Mouse (Mus musculus): Measurements from ENCODE around the gene Spryd3.

Gene Spryd3

DNA sequence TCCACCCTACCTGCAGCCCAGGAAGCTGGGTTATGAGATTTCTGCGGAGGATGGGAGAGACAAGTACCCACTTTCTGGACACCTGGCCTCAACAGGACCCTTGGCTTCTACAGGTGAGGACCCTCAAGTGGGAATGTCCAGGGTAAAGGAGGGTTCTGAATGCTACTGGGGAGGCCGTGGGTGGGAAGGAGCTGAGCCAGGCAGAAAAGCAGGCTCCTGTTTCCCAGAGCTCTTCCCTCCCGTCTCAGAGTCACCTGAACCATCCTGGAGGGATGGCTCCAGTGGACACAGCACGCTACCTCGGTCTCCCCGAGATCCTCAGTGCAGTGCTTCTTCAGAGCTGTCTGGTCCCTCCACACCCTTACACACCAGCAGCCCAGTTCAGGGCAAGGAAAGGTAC, 23.9 kb downstream of the Spryd3 start:
- DNase-seq (ENCODE audit: low spot score), result no peak

DNA sequence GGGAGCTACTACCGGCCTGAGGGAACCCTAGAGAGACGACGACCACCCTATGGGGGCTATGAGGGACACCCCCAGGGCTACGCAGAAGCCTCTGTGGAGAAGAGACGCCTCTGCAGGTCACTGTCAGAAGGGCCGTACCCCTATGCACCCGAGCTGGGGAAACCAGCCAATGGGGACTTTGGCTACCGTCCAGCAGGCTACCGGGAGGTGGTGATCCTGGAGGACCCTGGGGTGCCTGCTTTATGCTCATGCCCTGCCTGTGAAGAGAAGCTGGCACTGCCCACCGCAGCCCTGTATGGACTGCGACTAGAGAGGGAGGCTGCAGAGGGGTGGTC, 24.6 kb downstream of the Spryd3 start:
- DNase-seq (ENCODE audit: low spot score), result no peak

DNA sequence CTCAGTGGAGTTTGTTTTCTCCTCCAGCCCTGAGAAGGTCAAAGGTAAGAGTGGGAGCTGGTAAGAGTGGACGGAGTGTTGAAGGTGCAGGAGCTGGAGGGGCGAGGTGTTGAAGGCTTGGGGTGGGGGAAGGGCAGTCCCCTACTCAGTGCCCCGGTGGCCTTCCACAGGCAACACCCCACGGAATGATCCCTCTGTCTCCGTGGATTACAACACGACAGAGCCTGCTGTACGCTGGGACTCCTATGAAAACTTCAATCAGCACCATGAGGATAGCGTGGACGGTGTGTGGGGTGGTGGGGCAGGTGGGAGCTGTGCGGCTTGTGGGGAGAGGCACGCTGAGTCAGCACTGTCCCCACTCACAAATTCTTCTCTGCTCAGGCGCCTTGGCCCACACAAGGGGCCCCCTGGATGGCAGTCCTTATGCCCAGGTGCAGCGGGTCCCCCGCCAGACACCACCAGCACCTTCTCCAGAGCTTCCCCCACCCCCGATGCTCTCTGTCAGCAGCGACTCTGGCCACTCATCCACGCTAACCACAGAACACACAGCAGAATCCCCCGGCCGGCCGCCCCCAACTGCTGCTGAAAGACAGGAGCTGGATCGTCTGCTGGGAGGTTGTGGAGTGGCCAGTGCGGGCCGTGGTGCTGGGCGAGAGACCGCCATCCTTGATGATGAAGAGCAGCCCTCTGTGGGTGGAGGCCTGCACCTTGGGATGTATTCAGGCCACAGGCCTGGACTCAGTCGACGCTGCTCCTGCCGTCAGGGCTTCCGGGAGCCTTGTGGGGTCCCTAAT, 25.1 kb downstream of the Spryd3 start:
- no peak for DNase-seq (ENCODE audit: low spot score)

DNA sequence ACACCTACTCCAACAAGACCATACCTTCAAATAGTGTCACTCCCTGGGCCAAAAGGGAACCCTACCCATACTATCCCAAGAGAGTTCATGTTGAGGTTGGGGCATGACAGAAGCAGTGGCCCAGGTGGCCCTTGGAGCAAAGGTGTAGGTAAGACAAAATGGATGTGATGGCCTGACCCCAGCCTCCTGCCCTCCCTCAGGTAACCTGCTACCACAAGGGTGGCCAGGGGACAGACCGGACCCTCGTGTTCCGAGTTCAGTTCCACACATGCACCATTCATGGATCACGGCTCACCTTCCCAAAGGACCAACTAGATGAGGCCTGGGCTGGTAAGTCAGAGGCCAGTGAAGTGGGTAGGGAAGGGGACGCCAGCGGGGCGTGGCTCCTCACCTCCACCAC, 25.8 kb downstream of the Spryd3 start:
- no peak for DNase-seq (ENCODE audit: low spot score)

DNA sequence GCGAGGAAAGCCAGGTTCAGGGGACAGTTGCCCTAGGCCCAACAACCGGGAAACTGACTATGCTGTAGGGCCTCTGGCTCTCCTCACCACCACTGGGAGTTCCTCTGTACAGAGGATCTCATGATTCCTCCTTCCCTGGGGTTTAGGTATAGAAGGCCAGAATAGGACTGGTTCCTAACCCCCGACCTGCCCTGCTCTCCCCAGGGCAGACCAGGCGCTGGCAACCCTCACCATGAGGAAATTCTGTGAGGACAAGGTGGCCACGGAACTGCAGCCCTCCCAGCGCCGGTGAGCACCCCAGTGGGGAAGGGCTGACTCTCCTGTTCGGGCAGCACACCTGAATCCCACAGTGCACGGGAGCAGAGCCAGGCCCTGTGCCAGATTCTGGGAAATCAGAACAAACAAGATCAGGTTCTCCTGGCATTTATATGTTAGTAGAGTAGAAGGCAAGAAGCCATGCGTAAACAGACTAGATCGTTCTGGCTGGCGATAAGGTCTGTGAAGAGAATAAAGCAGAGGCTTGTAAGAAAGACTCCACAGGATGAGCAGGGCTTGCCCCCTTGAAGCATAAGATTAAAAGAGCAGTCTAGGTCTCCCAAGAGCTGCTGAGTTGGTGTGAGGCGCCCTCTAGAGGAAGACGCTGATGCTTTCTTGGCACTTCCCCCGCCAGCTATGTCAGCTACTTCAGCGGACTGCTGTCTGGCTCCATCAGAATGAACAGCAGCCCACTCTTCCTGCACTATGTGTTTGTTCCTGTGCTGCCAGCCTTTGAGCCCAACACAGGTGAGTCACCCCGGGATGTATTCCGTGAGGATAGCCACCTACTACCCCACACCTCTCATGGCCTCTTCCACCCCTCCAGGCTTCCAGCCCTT, 27.1 kb downstream of the Spryd3 start:
- DNase-seq (ENCODE audit: low spot score), result peak; percentile 90

DNA sequence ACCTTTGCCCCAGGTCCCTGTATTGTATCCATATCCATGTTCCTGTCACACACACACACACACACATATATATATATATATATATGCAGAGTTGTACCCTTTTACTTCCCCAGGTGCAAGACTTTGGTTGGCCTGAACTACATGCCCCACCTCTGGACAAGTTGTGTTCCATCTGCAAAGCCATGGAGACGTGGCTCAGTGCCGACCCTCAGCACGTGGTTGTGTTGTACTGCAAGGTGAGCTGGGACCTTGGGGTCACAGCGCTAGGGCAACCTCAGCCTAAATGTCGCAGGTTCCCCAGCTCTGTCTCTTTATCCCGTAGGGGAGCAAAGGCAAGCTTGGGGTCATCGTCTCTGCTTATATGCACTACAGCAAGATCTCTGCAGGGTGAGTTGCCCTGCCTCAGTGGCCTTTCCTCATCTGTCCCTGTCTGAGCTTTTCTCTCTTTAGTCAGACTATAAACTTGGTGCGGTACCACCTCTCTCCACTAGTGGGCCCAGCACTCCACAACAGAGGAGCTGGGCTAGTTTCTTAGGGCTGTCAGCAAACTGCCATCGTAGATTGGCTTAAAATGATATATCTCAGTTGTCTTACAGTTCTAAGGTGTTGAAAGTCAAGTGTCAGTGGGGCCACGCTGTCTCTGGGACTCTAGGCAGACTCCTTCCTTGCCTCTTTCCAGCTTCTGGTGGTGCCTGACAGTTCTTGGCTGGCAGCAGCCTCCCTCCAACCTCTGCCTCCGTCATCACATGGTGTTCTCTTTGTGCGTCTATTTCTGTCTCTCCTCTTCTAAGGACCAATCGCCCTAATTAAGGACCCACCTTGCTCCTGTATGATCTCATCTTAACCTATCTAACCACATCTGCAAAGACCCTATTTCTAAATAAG, 28.1 kb downstream of the Spryd3 start:
- DNase-seq (ENCODE audit: low spot score), result peak; percentile 77

DNA sequence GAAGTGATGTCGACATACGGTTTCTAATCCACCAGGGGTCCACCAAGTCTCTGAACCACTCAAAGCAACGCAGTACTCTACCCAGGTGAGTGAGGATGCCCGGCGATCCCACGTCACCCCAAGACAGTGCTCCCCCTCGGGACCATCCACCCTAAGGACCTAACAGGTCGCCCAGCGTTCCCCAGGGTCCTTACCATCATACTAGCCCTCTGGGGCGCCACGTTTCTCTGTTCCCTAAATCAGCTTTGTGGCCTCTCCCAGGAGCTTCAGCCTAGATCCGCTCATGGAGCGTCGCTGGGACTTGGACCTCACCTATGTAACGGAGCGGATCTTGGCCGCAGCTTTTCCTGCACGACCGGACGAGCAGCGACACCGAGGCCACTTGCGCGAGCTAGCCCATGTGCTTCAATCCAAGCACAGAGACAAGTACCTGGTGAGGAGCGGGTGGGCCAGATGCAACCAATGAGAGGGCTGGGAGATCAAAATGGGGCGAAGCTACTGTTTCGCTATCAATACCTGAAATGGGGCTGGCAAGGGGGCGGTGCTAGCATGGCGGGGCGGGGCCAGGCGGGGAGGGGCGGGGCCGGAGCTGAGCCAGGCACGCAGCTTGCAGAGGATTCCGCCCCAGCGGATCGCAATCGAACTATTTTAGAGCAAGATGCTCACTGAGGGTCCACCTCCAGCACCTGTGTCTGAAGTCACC, 29.1 kb downstream of the Spryd3 start:
- DNase-seq (ENCODE audit: low spot score), result no peak

DNA sequence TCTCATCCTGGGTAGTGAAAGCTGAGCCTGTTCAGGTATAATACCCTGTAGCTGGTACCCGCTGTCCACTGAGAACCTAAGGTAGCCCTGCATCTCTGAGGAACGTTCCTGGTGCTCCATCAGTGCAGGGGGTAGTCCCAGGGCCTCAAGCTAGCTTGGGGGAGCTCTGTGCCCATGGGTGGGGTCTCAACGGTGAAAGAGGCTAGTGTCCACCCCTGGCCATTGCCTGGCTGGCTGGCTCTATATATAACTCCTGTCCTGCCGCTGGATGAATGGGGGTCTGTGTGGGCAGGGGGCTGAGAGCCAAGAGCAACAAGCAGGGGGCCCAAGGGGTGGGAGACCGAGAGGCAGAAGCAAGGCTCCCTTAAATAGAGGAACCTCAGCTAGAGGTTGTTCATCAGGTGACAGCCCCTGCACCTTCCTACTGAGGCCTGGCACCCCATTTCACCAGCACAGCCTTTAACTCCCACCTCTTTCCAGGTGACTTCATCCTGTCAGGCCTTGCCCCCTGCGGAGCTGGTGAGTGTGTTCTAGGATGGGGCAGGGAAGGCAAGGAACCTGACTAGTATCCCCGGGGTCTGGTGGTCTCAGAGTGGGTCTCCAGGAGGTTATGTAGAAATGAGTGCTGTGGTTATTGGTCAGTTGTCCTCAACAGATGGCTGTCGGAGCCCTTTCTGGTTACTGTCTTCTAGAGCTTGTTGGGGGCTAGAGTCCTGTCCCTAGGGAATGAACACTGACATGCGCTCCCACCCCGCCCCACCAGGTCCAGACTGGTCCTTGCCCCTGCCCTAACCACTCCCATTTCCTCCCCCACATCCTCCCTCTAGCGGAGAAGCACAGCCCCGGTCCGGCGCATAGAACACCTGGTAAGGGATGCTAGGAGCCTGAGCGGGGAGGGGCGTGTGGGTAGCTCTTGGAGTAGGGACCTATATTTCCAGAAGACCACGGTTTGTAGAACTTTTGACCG, 30.0 kb downstream of the Spryd3 start:
- DNase-seq (ENCODE audit: low spot score), result no peak

DNA sequence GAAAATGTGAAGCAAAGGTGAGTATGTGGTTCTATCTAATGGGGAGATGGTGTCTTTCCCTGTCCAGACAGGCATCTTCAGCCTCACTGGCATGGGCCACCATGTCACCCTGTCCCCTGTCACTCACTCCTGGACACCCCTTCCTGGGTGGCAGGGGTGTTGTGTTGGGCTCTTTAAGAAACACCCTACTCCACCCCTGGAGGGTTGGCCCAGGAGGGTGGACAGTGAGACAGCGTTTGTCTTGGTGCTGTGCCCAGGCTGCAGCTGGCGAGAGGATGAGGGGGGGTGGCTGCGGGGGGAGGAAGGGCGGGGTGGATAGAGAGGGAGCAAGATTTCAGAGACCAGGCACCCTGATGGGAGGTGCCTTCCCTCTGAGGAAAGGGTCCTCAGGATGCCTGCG, 30.7 kb downstream of the Spryd3 start:
- no peak for DNase-seq (ENCODE audit: low spot score)

DNA sequence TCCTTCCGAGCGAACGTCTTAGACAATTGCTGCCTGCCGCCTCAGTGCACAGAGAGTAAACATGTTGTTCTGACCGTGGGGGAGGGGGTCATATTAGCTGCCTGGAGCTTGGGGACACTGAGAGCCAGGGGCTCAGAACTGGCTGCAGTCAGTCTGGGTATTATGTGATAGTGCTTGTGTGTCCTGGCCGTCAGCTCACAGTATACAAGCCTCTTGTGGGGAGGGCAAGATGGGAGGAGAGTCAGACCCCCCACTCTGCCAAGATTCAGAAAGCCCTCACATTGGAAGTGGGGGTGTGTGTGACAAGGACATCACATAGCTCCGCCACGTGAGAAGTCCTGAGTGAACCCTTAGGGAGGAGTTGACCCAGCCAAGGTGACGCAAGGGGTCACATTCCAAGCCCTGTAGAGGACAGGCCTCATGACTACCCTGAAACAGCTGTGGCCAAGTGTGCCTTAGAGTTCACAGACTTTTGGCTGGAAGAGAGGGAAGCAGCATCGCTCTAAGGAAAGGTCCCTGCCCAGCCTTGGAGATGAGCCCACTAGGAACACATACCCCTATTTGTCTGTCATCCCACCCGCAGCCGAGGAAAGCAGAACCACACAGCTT, 32.0 kb downstream of the Spryd3 start:
- DNase-seq (ENCODE audit: low spot score), result no peak

DNA sequence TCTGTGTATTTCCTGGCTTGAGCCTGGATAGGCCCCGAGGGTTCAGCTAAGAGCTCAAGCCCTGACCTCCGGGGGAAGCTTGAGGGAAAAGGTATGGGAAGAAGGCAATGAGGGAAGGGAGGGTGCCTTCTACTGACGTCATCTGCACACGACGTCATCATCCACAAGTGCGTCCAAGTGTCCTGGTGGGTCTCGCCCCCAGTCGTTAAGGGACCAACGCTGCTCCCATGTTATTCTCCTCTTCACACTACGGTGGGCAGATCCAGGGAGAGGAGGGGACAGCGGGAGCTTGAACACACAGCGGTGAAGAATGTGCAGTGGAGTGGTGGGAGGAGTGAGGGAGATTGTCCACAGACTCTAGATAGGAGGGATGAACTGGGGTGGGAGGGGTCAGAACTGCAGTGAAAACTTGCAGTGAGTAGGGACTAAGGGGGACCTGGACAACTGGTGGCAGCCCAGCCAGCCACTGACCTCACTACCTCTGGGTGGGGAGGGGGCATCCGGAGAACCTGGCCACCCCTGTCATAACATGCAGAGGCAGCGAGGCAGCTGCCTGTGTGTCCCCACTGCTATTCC, 32.6 kb downstream of the Spryd3 start:
- DNase-seq (ENCODE audit: low spot score), result no peak

DNA sequence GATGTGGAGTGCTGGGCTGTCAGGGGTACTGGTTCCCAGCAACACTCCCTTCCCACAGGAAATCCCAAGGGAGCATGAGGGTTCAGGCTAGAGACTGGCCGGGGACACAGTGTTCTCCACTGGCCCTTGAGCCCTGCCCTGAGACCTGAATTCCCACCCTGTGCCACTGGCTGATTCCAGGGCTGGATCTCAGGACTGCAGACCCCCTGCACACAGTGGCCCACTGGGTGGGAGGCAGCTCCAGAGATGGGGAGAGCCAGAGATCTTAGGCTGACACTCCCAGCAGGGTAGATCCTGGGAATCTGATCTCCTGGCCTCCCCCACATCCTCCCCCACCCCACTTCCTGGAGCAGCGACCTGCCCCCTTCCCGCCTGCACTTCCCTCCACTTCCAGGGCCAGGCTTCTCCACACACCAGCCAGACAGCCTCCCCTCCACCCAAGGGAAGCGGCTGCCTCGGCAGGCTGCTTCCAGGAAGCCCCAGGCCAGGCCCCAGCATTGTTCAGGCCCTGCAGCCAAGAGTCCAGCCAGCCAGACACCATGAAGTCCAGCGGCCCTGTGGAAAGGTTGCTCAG, 33.4 kb downstream of the Spryd3 start:
- DNase-seq (ENCODE audit: low spot score), result no peak

DNA sequence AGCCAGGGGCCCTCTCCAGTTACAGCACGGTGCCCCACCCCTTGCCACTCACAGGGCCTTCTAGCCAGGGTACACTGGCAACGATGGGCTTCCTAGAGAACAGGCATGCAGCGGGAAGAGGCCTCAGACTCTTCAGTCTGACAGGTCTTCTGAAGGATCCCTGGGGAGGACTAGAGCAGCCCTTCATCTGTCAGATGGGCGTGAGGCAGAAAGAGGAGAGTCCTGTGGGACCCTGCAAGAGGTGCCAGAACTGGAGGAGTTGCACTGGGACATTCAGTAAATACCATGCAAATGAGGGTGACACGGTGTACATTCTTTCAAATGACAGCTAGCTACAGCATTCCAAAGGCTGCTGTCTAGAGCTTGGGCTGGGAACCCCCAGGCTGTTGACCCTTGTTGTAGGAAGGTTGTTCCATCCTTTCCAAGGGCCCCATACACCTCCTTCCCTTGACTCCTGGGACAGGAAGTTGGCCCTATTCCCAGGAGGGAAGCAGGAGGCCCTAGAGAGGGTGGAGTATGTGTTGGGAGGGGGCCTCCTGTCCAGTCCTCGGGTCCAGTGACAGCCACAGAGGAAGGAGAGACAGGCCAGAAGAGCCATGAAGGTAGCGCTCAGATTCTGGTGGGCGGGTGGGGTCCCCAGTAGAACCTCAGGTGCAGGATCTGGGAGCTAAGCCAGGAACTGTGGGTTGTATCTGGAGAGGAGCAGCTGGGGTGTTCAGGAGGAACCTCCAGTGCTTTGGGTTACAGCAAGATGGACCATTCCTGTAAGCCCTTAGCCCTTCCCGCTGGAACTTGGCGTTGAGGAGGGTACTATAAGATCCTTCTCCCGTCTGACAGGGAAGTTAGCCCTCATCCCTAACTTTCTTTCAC, 34.1 kb downstream of the Spryd3 start:
- no peak for DNase-seq (ENCODE audit: low spot score)

DNA sequence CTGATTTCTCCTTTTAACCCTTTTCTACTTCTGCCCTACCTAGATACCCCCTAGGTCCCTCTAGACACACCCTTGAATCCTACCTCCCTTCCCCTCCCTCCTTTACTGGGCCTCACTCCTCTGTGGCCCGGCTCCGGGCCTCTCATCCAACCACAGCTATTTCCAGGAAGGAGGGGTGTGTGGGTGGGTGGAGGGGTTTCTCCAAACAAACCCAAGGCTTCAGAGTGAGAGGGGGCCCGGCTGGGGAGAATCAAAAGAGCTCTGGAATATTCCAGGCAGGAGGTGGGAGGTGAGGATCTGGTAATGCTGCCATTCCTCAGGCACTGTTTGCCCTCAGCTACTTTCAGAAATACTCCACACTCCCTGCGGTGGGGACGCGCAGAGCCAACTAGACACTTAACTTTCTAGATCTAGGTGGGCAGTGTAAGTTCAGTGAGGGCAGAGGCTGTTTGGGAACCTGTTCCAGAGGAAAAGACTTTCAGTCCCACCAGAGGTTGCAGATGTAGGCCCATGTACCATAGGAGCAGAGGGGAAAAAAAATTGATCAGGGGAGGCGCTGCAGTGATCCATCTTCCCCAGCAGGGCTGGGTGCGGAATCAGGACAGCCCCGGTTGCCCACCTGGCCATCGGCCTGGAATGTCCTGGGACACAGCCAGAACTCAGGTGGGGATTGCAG, 34.9 kb downstream of the Spryd3 start:
- no peak for DNase-seq (ENCODE audit: low spot score)

DNA sequence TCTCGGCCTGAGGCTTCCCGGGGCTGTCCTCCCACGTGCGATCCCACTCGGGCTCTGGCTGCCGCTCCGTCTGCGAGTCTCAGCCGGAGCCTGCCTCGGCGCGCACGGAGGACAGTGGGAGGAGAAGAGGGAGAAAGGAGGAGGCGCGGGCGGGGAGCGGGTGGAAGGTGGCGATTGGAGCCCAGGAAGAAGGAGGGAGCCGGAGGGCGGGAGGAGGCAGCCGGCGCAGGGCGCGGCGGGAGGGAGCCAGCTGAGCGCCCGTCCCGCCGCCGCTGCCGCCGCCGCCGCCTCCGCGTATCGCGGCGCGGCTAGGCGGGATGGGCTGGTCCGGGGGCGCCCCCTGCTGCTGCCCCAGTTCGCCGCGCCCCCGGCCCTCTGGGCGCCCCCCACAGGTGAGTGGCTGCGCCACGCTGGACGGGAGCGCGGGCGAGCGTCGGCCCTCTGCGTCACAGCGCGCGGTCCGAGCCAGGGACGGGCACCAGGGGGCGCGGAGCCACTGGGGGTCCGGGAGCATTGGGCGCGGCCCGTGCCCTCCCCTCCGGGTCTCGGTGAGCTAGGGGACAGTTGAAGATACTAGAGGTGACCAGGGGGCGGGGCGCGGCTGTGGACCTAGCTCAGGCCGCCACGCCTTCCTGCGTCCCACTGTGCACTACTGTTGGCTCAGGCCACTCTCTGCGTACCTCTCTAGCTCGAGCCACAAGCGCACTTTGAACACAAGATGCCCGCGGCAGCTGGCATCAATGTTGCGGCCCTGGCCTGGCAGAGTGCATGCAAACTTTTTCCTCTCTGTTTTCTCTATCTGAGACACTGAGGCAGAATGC, 35.7 kb downstream of the Spryd3 start, which contains the start of gene Tns2:
TSS of gene Tns2 (plus strand) at position 253 of the 821 bp plus-strand sequence.
- peak; percentile 76 for DNase-seq (ENCODE audit: low spot score)

DNA sequence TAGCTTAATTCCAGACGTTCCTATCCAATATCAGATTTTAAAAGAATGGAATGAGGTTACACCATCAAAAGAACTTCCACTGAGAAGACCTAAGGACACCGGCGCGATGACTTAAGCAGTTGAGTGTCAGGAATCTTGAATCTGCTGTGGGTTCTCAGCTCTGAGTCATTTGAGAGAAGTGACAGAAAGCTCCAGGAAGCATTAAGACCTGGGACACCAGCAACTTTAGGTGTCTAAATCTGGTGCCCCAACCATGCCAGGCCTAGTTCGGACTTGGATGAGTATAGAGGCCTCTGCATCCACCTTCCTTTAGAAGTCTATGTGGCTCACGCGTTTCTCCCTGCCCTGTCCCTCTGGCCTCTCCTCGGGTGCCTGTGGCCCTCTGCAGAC, 36.3 kb downstream of the Spryd3 start:
- DNase-seq (ENCODE audit: low spot score), result no peak

DNA sequence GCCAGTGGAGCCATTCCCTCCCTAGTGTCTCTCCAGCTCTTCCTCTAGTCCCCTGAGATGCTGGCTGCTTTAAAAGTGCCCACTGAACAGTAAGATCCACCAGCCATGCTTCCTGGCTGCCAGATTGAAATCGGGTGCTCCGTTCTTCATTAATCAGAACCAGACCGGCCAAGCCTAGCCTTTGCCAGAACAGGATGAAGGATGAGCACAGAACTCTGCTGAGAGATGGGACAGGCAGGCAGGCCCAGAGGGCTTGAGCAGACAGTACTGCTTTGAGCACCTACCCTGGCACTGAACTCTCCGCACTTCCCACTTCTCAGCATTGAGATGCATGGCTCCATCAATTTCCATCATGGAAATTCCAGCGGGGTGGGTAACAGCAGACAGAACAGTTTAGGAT, 36.8 kb downstream of the Spryd3 start:
- DNase-seq (ENCODE audit: low spot score), result no peak
